Mouse (Mus musculus): Measurements from ENCODE around the gene Ackr1.

Gene Ackr1

GRCm38 (mm10) chr1:173333312-173334253, at the start of gene Ackr1:
TSS of gene Ackr1 (minus strand) at chr1:173333750.
- ATAC-seq (ENCODE audit: low TSS enrichment): no peak

GRCm38 (mm10) chr1:173381436-173381835, 47.9 kb upstream of the Ackr1 start:
- peak; percentile 64 for ATAC-seq (ENCODE audit: low TSS enrichment)

DNA sequence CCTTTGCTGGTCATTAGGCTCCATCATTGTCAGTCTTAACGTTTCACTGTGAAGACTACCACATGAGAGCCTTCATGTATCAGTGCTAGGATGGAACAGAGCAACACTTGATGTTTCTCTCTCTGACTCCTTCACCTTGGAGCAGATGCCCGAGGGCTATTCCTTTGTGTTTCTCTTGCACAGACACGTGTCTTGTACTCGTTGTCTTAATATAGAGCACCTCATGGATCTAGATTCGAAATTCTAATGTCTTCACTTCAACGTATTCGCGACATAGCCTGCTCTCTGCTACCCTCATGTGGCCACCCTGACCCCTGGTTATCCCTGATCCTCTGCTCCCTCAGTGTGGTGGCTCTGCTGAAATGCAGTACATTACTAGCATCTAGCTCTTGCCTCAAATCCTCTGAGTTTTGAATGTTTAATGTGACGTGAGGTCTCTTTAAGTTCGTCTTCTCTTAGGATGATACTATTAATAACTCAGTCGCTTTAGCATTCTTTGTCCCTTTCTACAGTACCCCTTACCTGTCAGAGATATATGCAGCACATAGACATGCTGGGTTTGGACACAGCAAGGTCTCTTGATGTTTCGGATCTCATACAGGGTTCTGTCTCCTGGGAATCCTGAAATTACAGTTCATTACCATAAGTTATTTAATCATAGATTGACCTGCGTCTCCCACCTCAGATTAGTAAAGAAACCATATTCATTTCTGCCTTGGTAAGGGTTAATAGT, 44.0 kb upstream of the Ackr1 start:
- peak; percentile 99 for ATAC-seq (ENCODE audit: low TSS enrichment)

- ATAC-seq (ENCODE audit: low TSS enrichment): no peak
Observed at GRCm38 (mm10) chr1:173374020-173374419, 40.5 kb upstream of the Ackr1 start.

DNA sequence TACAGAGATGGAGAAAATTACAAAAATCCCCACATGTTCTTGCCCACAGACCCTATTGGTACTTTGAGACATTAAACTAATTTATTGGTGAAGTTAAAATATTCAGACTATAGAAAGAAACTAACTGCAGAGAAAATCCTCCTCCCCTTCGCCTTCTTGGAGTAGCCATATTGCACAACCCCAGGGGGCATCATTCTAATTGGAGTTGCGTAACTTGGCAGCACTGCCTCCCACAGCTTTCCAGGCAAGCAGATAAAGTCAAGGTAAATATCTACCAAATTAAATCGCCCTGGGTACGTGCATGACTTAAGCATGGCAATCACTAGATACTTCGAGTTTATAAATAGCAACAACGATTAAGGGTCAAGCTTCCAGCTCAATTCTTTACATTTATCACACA, 38.0 kb upstream of the Ackr1 start:
- no peak for ATAC-seq (ENCODE audit: low TSS enrichment)

- no peak for ATAC-seq (ENCODE audit: low TSS enrichment)
Observed at GRCm38 (mm10) chr1:173370456-173370855, 36.9 kb upstream of the Ackr1 start.

- no peak for ATAC-seq (ENCODE audit: low TSS enrichment)
Observed at GRCm38 (mm10) chr1:173369611-173370010, 36.1 kb upstream of the Ackr1 start.

GRCm38 (mm10) chr1:173367356-173368046, 34.0 kb upstream of the Ackr1 start, which contains the start of gene Cadm3:
TSS of gene Cadm3 (minus strand) at chr1:173367695.
- ATAC-seq (ENCODE audit: low TSS enrichment): peak; percentile 50

DNA sequence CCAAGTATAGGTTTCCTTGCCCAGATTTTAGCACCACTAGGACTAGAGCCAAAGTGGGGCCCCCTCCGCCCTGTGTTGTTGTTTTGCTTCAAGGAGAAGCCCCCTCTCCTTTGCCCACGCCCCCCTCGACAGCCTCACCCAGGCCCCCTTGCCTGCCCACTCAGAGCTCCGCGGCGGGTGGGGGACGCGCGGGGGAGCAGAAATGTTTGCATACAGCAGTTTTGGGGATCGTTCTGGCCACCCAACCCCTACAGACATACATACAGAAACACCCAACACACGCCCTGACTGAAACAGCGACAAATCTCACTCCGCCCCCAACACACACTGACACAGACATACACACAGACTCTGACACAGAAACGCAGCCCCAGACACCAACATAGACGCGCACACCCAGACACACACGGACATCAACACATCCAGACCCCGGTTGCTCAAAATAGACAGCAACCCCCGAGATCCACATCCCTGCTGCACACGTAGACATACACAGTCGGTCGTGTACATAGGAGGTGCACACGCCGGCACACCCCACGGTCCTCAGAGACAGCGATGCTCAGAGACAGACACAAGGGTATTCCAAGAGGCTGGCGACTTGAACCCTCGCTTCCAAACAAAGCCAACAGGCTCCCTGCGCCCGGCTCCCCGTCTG, 33.3 kb upstream of the Ackr1 start:
- ATAC-seq (ENCODE audit: low TSS enrichment): peak; percentile 48

DNA sequence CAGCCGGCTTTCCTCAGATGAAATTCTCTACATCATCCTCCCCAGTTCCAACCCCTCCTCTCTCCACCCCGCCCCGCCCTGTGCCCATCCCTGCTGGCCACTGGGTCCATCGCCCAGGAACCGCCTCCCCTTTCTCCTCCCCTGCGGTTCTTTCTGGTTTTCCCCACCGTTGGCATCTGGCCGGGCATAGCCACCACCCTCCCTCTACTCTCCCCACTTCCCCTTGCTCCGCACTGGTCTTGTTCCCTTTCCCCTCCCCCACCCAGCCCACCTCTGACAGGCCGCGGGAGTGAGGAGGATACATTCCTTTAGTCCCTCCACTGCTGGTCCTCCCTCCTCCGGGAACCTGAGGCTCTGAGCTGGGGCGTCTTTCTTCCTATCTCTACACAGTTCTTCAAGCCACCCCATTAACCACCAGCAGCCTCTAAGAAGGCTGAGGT, 32.4 kb upstream of the Ackr1 start:
- peak; percentile 7 for ATAC-seq (ENCODE audit: low TSS enrichment)

- ATAC-seq (ENCODE audit: low TSS enrichment): 0 out of 2 replicates have a peak, but pooled peaks have one; percentile 13
Observed at GRCm38 (mm10) chr1:173364125-173364800, 30.7 kb upstream of the Ackr1 start.

- ATAC-seq (ENCODE audit: low TSS enrichment): no peak
Observed at GRCm38 (mm10) chr1:173363436-173363835, 29.9 kb upstream of the Ackr1 start.

DNA sequence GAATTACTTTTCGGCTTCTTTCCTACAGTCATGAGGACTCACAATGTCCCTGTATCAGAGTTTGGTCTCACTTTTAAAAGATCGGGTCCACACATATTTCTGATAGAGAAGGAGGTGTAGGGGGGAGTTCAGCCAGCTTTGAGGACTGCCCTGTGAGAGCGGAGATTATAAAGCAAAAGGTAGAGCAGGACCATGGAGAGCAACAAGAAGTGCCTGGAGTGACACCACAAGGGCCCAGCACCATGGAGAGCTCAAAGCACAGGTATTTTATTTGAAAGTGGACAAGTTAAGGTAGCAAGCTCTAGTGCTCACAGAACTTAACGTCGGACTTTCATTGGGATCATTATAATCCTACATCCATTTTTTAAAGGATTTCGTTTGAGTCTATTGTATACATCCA, 28.1 kb upstream of the Ackr1 start:
- no peak for ATAC-seq (ENCODE audit: low TSS enrichment)

GRCm38 (mm10) chr1:173359590-173360290, 26.2 kb upstream of the Ackr1 start:
- ATAC-seq (ENCODE audit: low TSS enrichment): no peak

- ATAC-seq (ENCODE audit: low TSS enrichment): peak; percentile 64
Observed at GRCm38 (mm10) chr1:173357799-173358198, 24.2 kb upstream of the Ackr1 start.

GRCm38 (mm10) chr1:173356699-173357098, 23.1 kb upstream of the Ackr1 start:
- no peak for ATAC-seq (ENCODE audit: low TSS enrichment)

DNA sequence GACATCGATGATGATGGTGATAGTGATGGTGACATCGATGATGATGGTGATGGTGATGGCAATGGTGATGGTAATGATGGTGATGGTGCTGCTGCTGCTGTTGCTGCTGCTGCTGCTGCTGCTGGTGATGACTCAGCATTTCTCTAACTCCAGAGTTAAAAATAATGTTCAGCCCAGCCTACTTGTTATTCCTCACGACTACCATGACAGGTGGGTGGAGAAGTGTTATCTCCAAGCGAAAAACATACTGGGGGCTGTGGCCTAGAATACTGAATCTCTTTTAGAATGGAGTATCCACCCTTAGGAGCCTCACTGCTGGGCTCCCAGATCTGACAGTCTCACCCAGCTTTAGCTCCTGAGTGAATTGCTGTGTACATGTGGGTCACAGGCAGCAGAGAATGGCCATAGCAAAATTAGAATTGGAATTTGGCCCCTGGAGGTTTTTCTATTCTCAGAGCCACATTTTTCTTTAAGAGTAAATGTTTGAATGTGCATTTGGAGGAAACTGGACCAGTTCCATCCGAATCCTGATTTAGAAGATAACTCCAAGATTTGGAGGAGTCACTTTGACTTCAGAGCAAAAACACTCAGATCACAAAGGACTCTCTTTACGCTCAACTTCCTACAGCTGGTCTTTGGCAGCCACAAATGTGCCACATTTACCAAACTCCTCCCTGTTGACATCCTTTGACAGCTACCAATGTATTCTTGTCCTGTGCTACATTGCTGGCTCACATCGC, 21.7 kb upstream of the Ackr1 start:
- ATAC-seq (ENCODE audit: low TSS enrichment): peak; percentile 84

DNA sequence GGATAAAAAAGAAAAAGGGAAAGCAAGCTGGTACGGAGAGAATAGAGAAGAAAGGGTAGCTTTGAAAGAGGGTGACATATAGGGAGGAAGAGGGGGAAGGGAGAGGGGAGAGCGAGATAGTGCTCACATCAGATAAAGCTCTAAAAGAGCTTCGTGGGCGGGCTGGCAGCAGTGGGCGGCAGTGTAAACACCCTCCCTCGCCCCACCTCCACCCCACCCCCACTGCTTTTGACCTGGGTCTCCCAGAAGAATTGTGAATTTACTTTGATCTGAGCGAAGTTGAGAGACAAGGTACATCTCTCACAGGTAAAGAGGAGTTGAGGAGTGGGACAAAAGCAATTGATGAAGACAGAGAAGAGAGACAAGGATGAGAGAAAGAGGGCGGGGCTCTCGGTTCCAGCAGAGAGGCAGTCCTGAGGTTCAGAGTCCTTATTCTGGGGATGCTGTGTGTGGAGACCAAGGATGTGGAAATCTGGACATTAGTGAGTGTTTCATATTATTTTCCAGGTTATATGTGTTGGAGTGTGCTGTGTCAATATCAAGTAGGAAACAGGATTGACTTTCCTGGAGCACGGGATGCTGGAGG, 16.9 kb upstream of the Ackr1 start, which contains the start of gene Aim2:
Gene Aim2 (plus strand): TSS at position 508 of the 586 bp plus-strand sequence.
- no peak for ATAC-seq (ENCODE audit: low TSS enrichment)

GRCm38 (mm10) chr1:173349946-173350345, 16.4 kb upstream of the Ackr1 start:
- peak; percentile 55 for ATAC-seq (ENCODE audit: low TSS enrichment)

Data from frontal cortex, adult (tissue).